Mouse (Mus musculus) adrenal gland, adult 2 months (tissue): ENCODE results near the gene Mmp24. TPM values are rescaled to one million over a fixed set of nuclear protein-coding genes. Genes with fewer than 3 reads are reported as not detected.
A peak's percentile ranks its signal among the peaks of the same experiment; 100 is the strongest.
"Not testable (repeated sequence)": the region's sequence is repeated elsewhere in the genome, so short reads cannot be mapped to it uniquely, and the experiment has no call there.

ENCODE experiments used
- DNase-seq: peaks from one replicate; pipeline ENCODE4 v3.0.0; 2021
- polyA plus RNA-seq: library from polyadenylated mRNA; depleted of rRNA; stranded (reverse); fragments of >200 nt; gene quantifications from 2 replicates; pipeline ENCODE4 v1.2.3, GENCODE M21; 2012
- total RNA-seq, 2 experiments: library from RNA; stranded (reverse); gene quantifications; 2 replicates each; pipeline ENCODE4 v1.2.3; 2021

The Mmp24 gene
- total and polyA plus RNA-seq, 3 experiments: 1.2 to 1.9 (median 1.4) TPM

- DNase-seq: no peak
These were observed 39.7 kb downstream of the Mmp24 start for GRCm38 (mm10) chr2:155814829-155815228.

GRCm38 (mm10) chr2:155816179-155816578 lies 41.0 kb downstream of the Mmp24 start:
- no peak for DNase-seq

- peak; percentile 89 for DNase-seq
These were observed 42.4 kb downstream of the Mmp24 start for GRCm38 (mm10) chr2:155817301-155818245.

- peak; percentile 98 for DNase-seq
These were observed 43.7 kb downstream of the Mmp24 start for GRCm38 (mm10) chr2:155818596-155819391.

GRCm38 (mm10) chr2:155819392-155819448 lies 44.1 kb downstream of the Mmp24 start, which contains the start of gene BC029722:
Gene BC029722, minus strand, starts transcription at chr2:155819426.
- DNase-seq: no peak

- DNase-seq: peak; percentile 71
These were observed 44.5 kb downstream of the Mmp24 start for GRCm38 (mm10) chr2:155819449-155820251.

- no peak for DNase-seq
These were observed 45.6 kb downstream of the Mmp24 start for GRCm38 (mm10) chr2:155820779-155821178.

- DNase-seq: peak; percentile 54
These were observed 48.6 kb downstream of the Mmp24 start for GRCm38 (mm10) chr2:155823722-155824121.

- DNase-seq: peak; percentile 65
These were observed 50.9 kb downstream of the Mmp24 start for GRCm38 (mm10) chr2:155825904-155826629.

GRCm38 (mm10) chr2:155826630-155827424 lies 51.7 kb downstream of the Mmp24 start, which contains the start of gene Eif6:
Gene Eif6, minus strand, starts transcription at chr2:155826925.
- DNase-seq: peak; percentile 93

GRCm38 (mm10) chr2:155830841-155831240 lies 55.7 kb downstream of the Mmp24 start:
- peak; percentile 72 for DNase-seq

GRCm38 (mm10) chr2:155831302-155831701 lies 56.2 kb downstream of the Mmp24 start:
- no peak for DNase-seq

GRCm38 (mm10) chr2:155832087-155832486 lies 56.9 kb downstream of the Mmp24 start:
- DNase-seq: not testable (repeated sequence)

- no peak for DNase-seq
These were observed 59.6 kb downstream of the Mmp24 start, which contains the start of gene Fam83c for GRCm38 (mm10) chr2:155834732-155835131. Gene Fam83c, minus strand, starts transcription at chr2:155834854.

- no peak for DNase-seq
These were observed 62.8 kb downstream of the Mmp24 start for GRCm38 (mm10) chr2:155837961-155838360.

GRCm38 (mm10) chr2:155838961-155839360 lies 63.8 kb downstream of the Mmp24 start:
- peak; percentile 62 for DNase-seq

- DNase-seq: no peak
These were observed 71.8 kb downstream of the Mmp24 start for GRCm38 (mm10) chr2:155846930-155847329.

- peak; percentile 77 for DNase-seq
These were observed 73.1 kb downstream of the Mmp24 start for GRCm38 (mm10) chr2:155848291-155848690.

GRCm38 (mm10) chr2:155849464-155849863 lies 74.3 kb downstream of the Mmp24 start:
- no peak for DNase-seq

- no peak for DNase-seq
These were observed 75.0 kb downstream of the Mmp24 start for GRCm38 (mm10) chr2:155850120-155850519.

- DNase-seq: no peak
These were observed 77.4 kb downstream of the Mmp24 start for GRCm38 (mm10) chr2:155852536-155852935.
